Mouse (Mus musculus) erythroblast, embryonic 14.5 days (primary cell): ENCODE data around the gene Vars2. TPM values are rescaled to one million over a fixed set of nuclear protein-coding genes. Genes with fewer than 3 reads are reported as not detected.

Experiments
- H3K27me3 ChIP-seq: 2 replicates; pipeline ENCODE4 v1.6.1; 2012; ENCODE audit warnings: inconsistent platforms; ENCODE audit not compliant: control insufficient read depth
- H3K36me3 ChIP-seq: 2 replicates; pipeline ENCODE4 v1.6.1; 2012; ENCODE audit warnings: mild to moderate bottlenecking, inconsistent platforms; ENCODE audit not compliant: control insufficient read depth
- H3K4me1 ChIP-seq: 2 replicates; pipeline ENCODE4 v1.6.1; 2012; ENCODE audit warnings: inconsistent platforms; ENCODE audit not compliant: control insufficient read depth
- H3K4me3 ChIP-seq: replicated peaks from 2 replicates; pipeline ENCODE3; 2012; ENCODE audit warnings: moderate library complexity, mild to moderate bottlenecking, inconsistent platforms
- H3K9me3 ChIP-seq: 2 replicates; pipeline ENCODE4 v1.6.1; 2012; ENCODE audit warnings: low read length, inconsistent platforms, mixed read lengths; ENCODE audit not compliant: control insufficient read depth
- GATA1 ChIP-seq: IDR thresholded peaks from 2 replicates; pipeline ENCODE4 v1.6.1; 2012; ENCODE audit warnings: low read length, inconsistent platforms, mixed read lengths
- TAL1 ChIP-seq: IDR thresholded peaks from 3 replicates; pipeline ENCODE4 v1.6.1; 2012; ENCODE audit warnings: low read length, inconsistent platforms, mixed read lengths
- polyA plus RNA-seq: library from polyadenylated mRNA; stranded (reverse); fragments of >175 nt; gene quantifications from 2 replicates; pipeline ENCODE4 v1.2.3, GENCODE M21; 2012

The Vars2 gene
- polyA plus RNA-seq, 1 experiment, result 2.6 TPM

DNA sequence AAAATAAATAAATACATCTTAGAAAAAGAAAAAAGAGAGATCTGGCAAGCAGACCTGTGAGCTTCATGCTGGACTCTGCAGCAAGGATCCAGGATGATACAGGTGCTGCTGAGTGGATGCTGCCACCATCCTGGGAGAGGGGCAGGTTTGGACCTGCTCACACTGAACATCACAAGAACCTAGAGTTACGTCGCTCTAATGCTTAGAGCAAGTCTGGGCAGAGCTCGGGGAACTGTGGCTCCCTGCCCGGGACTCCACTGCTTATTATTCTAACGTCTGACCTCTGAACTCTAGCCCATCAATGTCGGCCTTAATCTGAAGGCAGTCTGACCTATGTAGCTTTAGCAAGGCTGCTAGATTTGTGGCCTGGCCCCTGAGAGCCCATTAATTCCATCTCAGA is 13.2 kb upstream of the Vars2 start:
- no peaks in the 10 kb centered on the region for H3K36me3 ChIP-seq
- no peaks in the 10 kb centered on the region for H3K4me1 ChIP-seq
- H3K9me3 ChIP-seq, result no peaks in the 10 kb centered on the region
- TF ChIP-seq TAL1 (no peak), GATA1 (no peak)
- no peak overlapping the region for H3K4me3 ChIP-seq
- H3K27me3 ChIP-seq, result no peaks in the 10 kb centered on the region

DNA sequence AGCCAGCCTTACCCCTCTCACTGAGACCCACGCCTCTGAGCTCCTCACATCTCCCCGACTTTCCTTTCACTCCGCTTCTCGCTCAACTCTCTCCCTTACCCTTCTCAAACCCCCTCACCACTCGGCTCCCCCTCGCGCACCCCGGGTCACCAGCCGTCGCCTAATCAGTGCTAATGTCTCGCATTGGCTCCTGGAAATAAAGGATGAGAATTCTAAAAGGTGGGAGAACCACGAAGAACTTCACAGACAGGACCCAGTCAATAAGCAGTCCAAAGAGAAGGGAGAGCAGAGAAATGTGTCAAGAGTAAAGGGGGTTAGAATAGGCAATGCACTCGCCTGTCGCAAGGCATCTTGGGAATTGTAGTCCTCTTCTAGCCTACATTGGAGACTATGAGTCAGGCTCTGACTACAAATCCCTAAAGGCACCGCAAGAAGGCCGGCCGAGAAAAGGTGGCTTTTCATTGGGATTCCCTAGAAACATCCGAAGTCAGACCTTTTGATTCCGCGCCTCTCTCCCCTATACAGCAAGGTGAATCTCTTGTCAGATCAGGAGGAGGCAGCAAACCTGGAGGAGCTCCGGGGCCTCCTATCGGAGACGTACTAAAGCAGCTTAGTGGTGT is 6.1 kb upstream of the Vars2 start, which contains the start of gene Gtf2h4:
Gtf2h4 (minus strand) TSS at position 324 of the 620 bp plus-strand sequence.
- Histone ChIP-seq H3K27me3 (no peaks in the 10 kb centered on the region), H3K4me1 (peaks cover 15% of the 10 kb centered on the region), H3K36me3 (peaks cover 23% of the 10 kb centered on the region), H3K9me3 (no peaks in the 10 kb centered on the region), H3K4me3 (peak within 1 kb of the TSS; percentile 65)
- TF ChIP-seq GATA1, result no peak
- no peak for TF ChIP-seq TAL1

GRCm38 (mm10) chr17:35672527-35672926 is 5.1 kb upstream of the Vars2 start:
- no peak for TF ChIP-seq TAL1
- TF ChIP-seq GATA1, result no peak
- Histone ChIP-seq H3K9me3 (no peaks in the 10 kb centered on the region), H3K27me3 (no peaks in the 10 kb centered on the region), H3K4me3 (peak overlapping the region; percentile 65), H3K4me1 (peaks cover 23% of the 10 kb centered on the region), H3K36me3 (peaks cover 23% of the 10 kb centered on the region)

DNA sequence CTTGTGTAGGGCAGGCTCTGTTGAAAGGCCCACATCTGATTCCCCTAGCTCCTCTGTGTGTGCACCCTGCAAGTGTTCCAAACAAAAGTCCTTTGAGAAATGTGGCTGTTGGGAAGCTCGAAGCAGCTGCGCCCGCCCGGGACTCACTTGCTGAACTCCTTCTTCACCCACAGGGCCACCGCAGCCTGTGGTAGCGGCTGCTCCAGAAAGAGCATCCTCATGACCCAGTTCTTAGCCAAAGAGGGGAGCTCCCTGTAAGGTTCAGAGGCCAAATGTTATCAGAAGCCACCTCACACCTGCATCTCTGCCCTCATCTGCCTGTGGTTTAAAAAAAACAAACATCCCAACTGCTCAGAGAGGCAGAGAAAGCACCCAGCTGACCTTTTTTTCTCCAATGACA is 4.5 kb upstream of the Vars2 start:
- H3K4me1 ChIP-seq, result peaks cover 28% of the 10 kb centered on the region
- TF ChIP-seq GATA1, result no peak
- TF ChIP-seq TAL1, result no peak

GRCm38 (mm10) chr17:35669731-35670130 is 2.3 kb upstream of the Vars2 start:
- H3K36me3 ChIP-seq, result peaks cover 34% of the 10 kb centered on the region
- H3K4me1 ChIP-seq, result peaks cover 36% of the 10 kb centered on the region
- no peaks in the 10 kb centered on the region for H3K9me3 ChIP-seq
- H3K27me3 ChIP-seq, result no peaks in the 10 kb centered on the region
- TF ChIP-seq GATA1 (no peak), TAL1 (no peak)
- H3K4me3 ChIP-seq, result no peak overlapping the region

More for the DNA sequence above, 4.5 kb upstream of the Vars2 start:
- Histone ChIP-seq H3K36me3 (peaks cover 23% of the 10 kb centered on the region), H3K27me3 (no peaks in the 10 kb centered on the region), H3K9me3 (no peaks in the 10 kb centered on the region), H3K4me3 (no peak overlapping the region)

DNA sequence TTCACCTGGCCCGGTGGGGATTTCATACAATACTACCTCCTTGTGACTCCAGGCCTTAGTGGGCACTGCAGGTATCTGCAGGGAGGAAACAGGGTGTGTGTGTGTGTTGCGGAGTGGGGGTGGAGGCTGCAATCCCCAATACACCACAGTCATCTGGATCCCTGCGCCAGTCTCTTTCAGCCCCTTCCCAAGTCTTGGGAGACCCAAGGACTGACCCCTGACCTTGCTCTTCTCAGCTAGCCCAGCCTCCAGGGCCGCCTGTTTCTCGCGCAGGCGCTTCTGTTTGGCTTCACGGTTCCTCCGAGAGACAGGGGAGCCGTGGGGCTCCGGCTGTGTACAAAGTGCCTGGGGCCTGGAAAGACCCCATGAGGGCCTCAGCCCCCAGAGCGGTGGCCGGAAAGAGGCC is 538 bp downstream of the Vars2 start:
- Histone ChIP-seq H3K4me3 (peak overlapping the region; percentile 73), H3K4me1 (peaks cover 21% of the 10 kb centered on the region), H3K36me3 (peaks cover 56% of the 10 kb centered on the region), H3K27me3 (no peaks in the 10 kb centered on the region), H3K9me3 (no peaks in the 10 kb centered on the region)
- TF ChIP-seq TAL1, result no peak
- no peak for TF ChIP-seq GATA1

DNA sequence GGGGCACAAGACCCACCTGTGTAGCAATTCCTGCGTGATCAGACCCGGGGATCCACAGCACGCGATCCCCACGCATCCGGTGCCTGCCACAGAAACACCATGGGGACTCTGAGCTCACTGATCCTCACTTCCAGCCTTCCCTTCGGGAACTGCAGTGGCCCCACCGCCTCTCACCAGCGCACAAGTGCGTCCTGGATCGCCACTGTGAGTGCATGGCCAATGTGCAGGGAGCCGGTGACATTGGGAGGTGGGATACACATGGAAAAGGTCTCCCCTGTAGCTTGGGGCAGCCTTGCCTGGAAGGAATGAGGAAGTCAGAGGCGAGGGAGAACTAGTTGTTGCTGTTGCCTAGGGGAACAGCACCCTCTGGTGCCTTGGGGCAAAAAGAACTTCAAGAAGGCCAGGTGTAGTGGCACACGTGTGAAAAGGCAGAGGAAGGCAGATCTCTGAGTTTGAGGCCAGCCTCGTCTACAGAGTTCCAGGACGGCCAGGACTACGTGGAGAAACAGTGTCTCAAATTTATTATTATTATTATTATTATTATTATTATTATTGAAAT is 1.4 kb downstream of the Vars2 start:
- no peak overlapping the region for H3K4me3 ChIP-seq
- H3K36me3 ChIP-seq, result peaks cover 61% of the 10 kb centered on the region
- H3K9me3 ChIP-seq, result no peaks in the 10 kb centered on the region
- TF ChIP-seq TAL1 (no peak), GATA1 (no peak)
- H3K4me1 ChIP-seq, result peaks cover 21% of the 10 kb centered on the region
- H3K27me3 ChIP-seq, result no peaks in the 10 kb centered on the region

DNA sequence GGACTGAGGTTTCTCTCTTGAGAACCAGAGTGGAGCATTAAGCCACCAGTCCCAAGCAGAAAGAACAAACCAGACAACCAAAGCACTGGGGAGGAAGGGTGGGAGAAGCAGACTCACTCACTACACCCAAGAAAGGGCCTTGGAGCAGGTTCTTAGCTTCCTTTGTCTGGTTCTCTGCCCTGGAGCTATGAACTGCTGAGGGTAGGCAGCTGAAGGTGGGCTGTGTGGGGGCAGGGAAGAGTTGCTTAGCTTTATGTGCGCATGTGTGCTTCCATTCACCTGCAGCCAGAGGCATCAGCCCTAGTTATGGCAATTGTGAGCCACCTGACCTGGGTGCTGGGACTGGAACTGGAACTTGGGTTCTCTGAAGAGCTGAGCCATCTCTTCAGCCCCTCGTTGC is 14.3 kb downstream of the Vars2 start:
- Histone ChIP-seq H3K27me3 (no peaks in the 10 kb centered on the region), H3K4me1 (no peaks in the 10 kb centered on the region), H3K36me3 (peaks cover 24% of the 10 kb centered on the region), H3K4me3 (no peak overlapping the region), H3K9me3 (no peaks in the 10 kb centered on the region)
- no peak for TF ChIP-seq TAL1
- no peak for TF ChIP-seq GATA1

DNA sequence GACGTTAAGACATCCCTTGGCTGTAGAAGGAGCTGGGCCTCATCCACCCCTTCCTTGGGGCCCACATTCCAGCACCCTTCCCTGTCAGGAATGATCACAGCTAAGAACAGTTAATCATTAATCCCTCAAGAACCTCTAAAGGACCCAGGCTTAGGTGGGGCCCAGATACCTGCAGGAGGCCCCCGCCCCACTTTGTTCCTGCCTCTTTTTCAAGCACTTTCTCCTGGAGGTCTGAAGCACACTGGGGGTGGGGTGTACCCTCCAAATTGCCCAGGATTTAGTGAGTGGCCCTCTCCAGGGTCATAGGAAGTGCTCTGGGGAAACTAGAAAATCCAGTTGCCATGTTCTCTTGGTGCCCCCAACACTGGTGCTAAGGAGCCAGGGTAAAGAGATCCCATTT is 18.0 kb downstream of the Vars2 start:
- H3K36me3 ChIP-seq, result no peaks in the 10 kb centered on the region
- no peak overlapping the region for H3K4me3 ChIP-seq
- peaks cover 2% of the 10 kb centered on the region; the same call in 1 of the 2 replicates for H3K27me3 ChIP-seq
- no peak for TF ChIP-seq TAL1
- TF ChIP-seq GATA1, result no peak
- H3K9me3 ChIP-seq, result no peaks in the 10 kb centered on the region
- no peaks in the 10 kb centered on the region for H3K4me1 ChIP-seq
